Mouse (Mus musculus): ENCODE measurements around the gene Ttyh3. TPM values are rescaled to one million over a fixed set of nuclear protein-coding genes. Genes with fewer than 3 reads are reported as not detected.

Gene Ttyh3
- total and polyA plus RNA-seq, 2 experiments from 2014 or later = 8.9 to 53.2 TPM

- 81% methylated on average over 7 of the region's 7 CpGs for WGBS
- TF ChIP-seq CTCF (IDR thresholded peaks at IDR 0.05; ENCODE audit: low read depth) (no peak), EP300 (IDR thresholded peaks at IDR 0.05; ENCODE audit: low read depth) (no peak)
- Histone ChIP-seq H3K36me3 (replicated peaks; ENCODE audit: control insufficient read depth, insufficient read depth, low read length) (no peaks in the 10 kb centered on the region), H3K4me2 (ENCODE audit: low read depth, low read length) (no peak overlapping the region), H3K27me3 (ENCODE audit: control insufficient read depth, insufficient read depth, low read length) (no peaks in the 10 kb centered on the region), H3K9me3 (replicated peaks; ENCODE audit: control insufficient read depth, low read length) (no peaks in the 10 kb centered on the region), H3K9ac (replicated peaks; ENCODE audit: low read depth, low read length) (no peak overlapping the region), H3K4me3 (ENCODE audit: low read depth, low read length) (no peak overlapping the region), H3K4me1 (ENCODE audit: control insufficient read depth, insufficient read depth) (peaks cover 41% of the 10 kb centered on the region), H3K27ac (ENCODE audit: low read depth) (no peak overlapping the region)
- no peak for ATAC-seq (ENCODE audit: insufficient read depth, low read depth)
- DNase-seq (ENCODE audit: low spot score) = no peak
Observed at GRCm38 (mm10) chr5:140649881-140650414, 1.1 kb upstream of the Ttyh3 start.

GRCm38 (mm10) chr5:140649101-140649667, 353 bp upstream of the Ttyh3 start:
- 5% methylated on average over 23 of the region's 26 CpGs for WGBS
- H3K4me1 ChIP-seq (ENCODE audit: control insufficient read depth, insufficient read depth) = peaks cover 41% of the 10 kb centered on the region

GRCm38 (mm10) chr5:140647821-140648518, 861 bp downstream of the Ttyh3 start:
- DNase-seq (ENCODE audit: low spot score) (no peak), ATAC-seq (ENCODE audit: insufficient read depth, low read depth) (no peak)
- Histone ChIP-seq H3K36me3 (replicated peaks; ENCODE audit: control insufficient read depth, insufficient read depth, low read length) (0 out of 2 replicates have a peak, but pooled peaks cover 5% of the 10 kb centered on the region), H3K4me1 (ENCODE audit: control insufficient read depth, insufficient read depth) (peaks cover 38% of the 10 kb centered on the region), H3K27me3 (ENCODE audit: control insufficient read depth, insufficient read depth, low read length) (no peaks in the 10 kb centered on the region), H3K4me3 (ENCODE audit: low read depth, low read length) (peak overlapping the region; percentile 99), H3K9me3 (replicated peaks; ENCODE audit: control insufficient read depth, low read length) (no peaks in the 10 kb centered on the region), H3K27ac (ENCODE audit: low read depth) (peak overlapping the region; percentile 90), H3K9ac (replicated peaks; ENCODE audit: low read depth, low read length) (peak overlapping the region; percentile 98), H3K4me2 (ENCODE audit: low read depth, low read length) (peak overlapping the region; percentile 98)
- WGBS = 1% methylated on average over 13 of the region's 13 CpGs
- TF ChIP-seq EP300 (IDR thresholded peaks at IDR 0.05; ENCODE audit: low read depth) (no peak), CTCF (IDR thresholded peaks at IDR 0.05; ENCODE audit: low read depth) (no peak)

More at GRCm38 (mm10) chr5:140649101-140649667, 353 bp upstream of the Ttyh3 start:
- no peak for TF ChIP-seq EP300 (IDR thresholded peaks at IDR 0.05; ENCODE audit: low read depth)
- no peak for TF ChIP-seq CTCF (IDR thresholded peaks at IDR 0.05; ENCODE audit: low read depth)
- Histone ChIP-seq H3K9me3 (replicated peaks; ENCODE audit: control insufficient read depth, low read length) (no peaks in the 10 kb centered on the region), H3K36me3 (replicated peaks; ENCODE audit: control insufficient read depth, insufficient read depth, low read length) (no peaks in the 10 kb centered on the region), H3K4me2 (ENCODE audit: low read depth, low read length) (peak overlapping the region; percentile 98), H3K4me3 (ENCODE audit: low read depth, low read length) (peak overlapping the region; percentile 99), H3K9ac (replicated peaks; ENCODE audit: low read depth, low read length) (peak overlapping the region; percentile 98), H3K27me3 (ENCODE audit: control insufficient read depth, insufficient read depth, low read length) (no peaks in the 10 kb centered on the region), H3K27ac (ENCODE audit: low read depth) (no peak overlapping the region; the same call in 1 of the 2 replicates)
- peak; percentile 91 for ATAC-seq (ENCODE audit: insufficient read depth, low read depth)
- DNase-seq (ENCODE audit: low spot score) = peak; percentile 97

- H3K9me3 ChIP-seq (replicated peaks; ENCODE audit: control insufficient read depth, low read length) = no peaks in the 10 kb centered on the region
- ATAC-seq (ENCODE audit: insufficient read depth, low read depth) (no peak), DNase-seq (ENCODE audit: low spot score) (no peak)
- TF ChIP-seq CTCF (IDR thresholded peaks at IDR 0.05; ENCODE audit: low read depth) (no peak), EP300 (IDR thresholded peaks at IDR 0.05; ENCODE audit: low read depth) (no peak)
- no peak overlapping the region; the same call in 1 of the 2 replicates for H3K27ac ChIP-seq (ENCODE audit: low read depth)
- H3K4me2 ChIP-seq (ENCODE audit: low read depth, low read length) = peak overlapping the region; percentile 98
- peaks cover 37% of the 10 kb centered on the region for H3K4me1 ChIP-seq (ENCODE audit: control insufficient read depth, insufficient read depth)
- 0 out of 2 replicates have a peak, but pooled peaks cover 5% of the 10 kb centered on the region for H3K36me3 ChIP-seq (replicated peaks; ENCODE audit: control insufficient read depth, insufficient read depth, low read length)
- peak overlapping the region; percentile 99 for H3K4me3 ChIP-seq (ENCODE audit: low read depth, low read length)
- WGBS = 57% methylated on average over 13 of the region's 13 CpGs
- H3K27me3 ChIP-seq (ENCODE audit: control insufficient read depth, insufficient read depth, low read length) = no peaks in the 10 kb centered on the region
- peak overlapping the region; percentile 98 for H3K9ac ChIP-seq (replicated peaks; ENCODE audit: low read depth, low read length)
Observed at GRCm38 (mm10) chr5:140647031-140647760, 1.6 kb downstream of the Ttyh3 start.

- H3K9ac ChIP-seq (replicated peaks; ENCODE audit: low read depth, low read length) = no peak overlapping the region
- no peak overlapping the region for H3K4me2 ChIP-seq (ENCODE audit: low read depth, low read length)
- H3K27me3 ChIP-seq (ENCODE audit: control insufficient read depth, insufficient read depth, low read length) = no peaks in the 10 kb centered on the region
- 77% methylated on average over 6 of the region's 6 CpGs for WGBS
- no peak for ATAC-seq (ENCODE audit: insufficient read depth, low read depth)
- H3K4me1 ChIP-seq (ENCODE audit: control insufficient read depth, insufficient read depth) = peaks cover 40% of the 10 kb centered on the region
- TF ChIP-seq EP300 (IDR thresholded peaks at IDR 0.05; ENCODE audit: low read depth) (no peak), CTCF (IDR thresholded peaks at IDR 0.05; ENCODE audit: low read depth) (no peak)
- H3K36me3 ChIP-seq (replicated peaks; ENCODE audit: control insufficient read depth, insufficient read depth, low read length) = 0 out of 2 replicates have a peak, but pooled peaks cover 5% of the 10 kb centered on the region
- no peaks in the 10 kb centered on the region for H3K9me3 ChIP-seq (replicated peaks; ENCODE audit: control insufficient read depth, low read length)
- no peak overlapping the region for H3K27ac ChIP-seq (ENCODE audit: low read depth)
- no peak for DNase-seq (ENCODE audit: low spot score)
- no peak overlapping the region for H3K4me3 ChIP-seq (ENCODE audit: low read depth, low read length)
Observed at GRCm38 (mm10) chr5:140646171-140646570, 2.7 kb downstream of the Ttyh3 start.
